Mouse (Mus musculus) ZHBTc4 (cell line): Measurements from ENCODE around the gene Tmem163.
A peak's percentile ranks its signal among the peaks of the same experiment; 100 is the strongest.

Experiments used
- DNase-seq: peaks from one replicate; pipeline ENCODE4 v3.0.0-alpha.2; 2011; ENCODE audit warnings: low read depth, low spot score

The Tmem163 gene

DNA sequence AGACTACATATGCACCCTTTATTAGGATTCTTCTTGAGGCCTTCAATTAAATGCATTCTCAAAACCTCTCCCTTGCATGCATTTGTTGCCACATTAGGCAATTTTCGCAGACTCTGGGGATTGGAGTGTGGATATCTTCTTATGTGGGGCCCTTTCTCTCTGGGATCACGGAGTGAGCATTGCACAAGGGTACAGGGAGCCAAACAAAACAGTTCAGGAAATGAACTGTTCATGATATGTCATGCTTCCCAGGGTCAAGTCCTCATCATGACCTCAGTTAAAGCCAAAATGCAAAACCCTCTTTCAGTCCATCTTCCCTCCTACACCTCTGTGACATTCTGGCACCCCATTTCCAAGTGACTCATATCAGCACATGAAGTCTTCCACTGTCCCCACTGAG, 27.8 kb downstream of the Tmem163 start:
- DNase-seq = no peak

DNA sequence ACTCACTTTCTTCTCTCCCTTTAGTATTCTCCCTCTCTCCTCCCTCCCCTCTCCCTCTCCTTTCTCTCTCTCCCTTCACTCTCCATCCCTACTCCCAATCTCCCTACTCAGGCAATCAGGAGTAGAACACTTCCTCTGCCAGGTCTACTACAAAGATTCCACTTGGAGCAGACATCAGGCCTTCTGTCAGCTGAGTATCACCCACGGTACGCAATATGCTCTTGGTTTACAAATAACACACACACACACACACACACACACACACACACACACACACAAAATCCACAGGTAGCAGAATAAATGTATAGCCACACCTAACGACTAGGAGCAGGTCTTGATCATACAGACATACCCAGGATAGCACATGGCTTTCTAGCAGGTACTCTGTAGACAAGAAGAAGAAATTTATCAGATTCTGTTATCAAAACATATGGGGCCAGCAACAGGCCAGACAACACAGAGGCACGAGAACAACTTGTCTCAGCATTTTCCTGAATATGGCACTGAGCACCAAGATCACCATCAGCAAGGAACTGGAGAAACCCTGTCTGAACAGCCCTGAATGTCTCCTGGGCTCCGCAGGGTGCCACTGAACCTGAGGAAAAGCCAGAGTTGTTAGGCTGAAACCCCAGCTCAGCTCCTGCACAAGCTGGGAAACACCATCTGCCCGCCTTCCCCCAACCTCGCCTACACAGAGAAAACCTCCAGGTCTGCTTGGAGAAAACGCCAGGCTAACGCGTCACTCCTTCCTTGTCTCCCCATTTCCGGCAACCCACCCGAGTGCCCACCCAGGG, 36.2 kb downstream of the Tmem163 start:
- DNase-seq = peak; percentile 6

DNA sequence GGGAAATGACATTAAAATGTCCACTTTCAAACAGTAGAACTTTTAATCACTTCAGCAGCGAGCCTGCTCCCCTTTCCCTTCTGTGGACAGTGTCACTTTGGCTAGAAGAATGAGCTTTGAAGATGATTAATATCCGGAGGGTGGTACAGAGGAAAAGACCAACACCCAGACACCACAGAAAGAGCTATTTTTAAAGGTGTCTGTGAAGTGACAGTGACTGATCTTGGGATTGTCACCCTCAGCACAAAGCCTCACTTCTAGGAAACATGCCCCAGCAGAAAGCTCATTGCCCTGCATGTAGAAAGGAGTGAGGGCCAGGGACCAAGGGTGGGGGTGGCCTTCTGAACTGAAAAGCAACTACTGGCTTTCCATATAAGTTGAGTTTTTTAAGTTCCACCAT, 41.4 kb downstream of the Tmem163 start:
- no peak for DNase-seq

DNA sequence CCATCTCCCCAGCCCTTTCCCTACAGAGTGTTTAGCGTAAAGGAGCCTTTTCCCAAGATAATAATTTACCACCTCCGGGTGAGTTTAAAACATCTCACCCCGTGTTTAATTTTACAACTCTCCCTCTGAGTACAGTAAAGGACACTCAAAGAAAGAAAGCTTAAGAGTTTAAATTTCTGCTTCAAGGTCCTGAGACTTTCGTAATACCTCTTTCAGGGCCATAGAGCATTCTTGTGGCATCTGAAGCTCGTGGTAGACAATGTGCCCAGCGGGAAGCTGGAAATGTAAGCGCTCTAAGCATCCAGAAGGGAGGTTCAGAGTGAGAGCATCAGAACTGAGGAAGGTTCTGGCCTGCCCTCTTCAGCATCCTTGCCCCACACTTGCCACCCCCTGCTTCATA, 52.2 kb downstream of the Tmem163 start:
- no peak for DNase-seq

DNA sequence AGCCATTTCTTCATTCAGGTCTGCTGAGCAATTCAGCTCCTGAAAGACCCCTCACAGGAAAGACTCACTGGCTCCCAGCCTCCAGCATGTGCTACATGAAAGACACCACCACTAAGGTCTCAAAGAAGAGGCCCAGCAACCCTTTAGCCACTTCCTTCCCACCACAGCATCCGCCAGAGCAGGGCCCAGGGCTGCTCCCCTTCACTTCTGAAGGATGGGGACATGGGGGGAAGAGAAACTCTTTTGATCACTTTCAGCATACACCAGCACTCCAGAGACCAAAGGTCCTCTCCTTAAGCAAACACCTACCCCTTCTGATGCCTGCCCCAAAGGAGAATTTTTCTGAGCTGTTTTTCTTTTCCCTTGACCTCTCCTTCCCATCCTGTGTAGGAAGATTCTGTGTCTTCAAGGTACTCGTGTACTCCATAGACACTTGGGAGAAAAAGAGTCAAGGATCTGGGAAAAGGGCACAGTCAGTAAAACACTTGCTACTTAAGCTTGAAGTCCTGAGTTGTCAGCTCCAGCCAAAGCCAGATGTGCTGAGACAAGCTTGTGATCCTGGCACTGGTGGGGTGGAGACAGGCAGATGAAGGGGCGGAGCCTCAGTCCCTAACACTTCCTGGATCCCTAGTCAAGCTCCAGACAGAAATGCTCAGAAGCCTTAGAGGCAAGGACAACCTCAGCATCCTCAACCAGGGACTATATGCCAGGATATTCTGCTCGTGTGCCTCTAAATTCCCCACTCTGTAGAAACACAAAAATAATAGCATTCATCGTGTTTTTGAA, 53.6 kb downstream of the Tmem163 start:
- peak; percentile 67 for DNase-seq

DNA sequence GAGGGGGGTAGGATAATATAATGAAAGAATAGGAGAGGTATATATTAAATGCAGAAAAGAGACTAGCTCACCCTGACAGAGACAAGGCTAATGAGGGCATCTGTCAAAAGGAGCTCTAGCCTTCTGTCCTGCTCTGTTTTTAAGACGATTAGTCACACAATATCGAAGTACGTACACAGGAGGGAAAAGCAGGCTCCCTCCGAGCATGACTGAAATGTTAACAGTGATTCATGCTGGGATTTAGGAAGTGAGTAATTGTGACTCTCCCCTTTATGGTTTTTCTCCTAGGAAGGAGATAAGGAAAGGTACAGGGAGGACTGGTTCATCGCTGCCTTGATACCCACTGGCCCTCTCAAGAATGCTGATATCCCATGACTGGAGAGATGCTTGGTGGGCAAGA, 57.0 kb downstream of the Tmem163 start:
- DNase-seq = no peak

DNA sequence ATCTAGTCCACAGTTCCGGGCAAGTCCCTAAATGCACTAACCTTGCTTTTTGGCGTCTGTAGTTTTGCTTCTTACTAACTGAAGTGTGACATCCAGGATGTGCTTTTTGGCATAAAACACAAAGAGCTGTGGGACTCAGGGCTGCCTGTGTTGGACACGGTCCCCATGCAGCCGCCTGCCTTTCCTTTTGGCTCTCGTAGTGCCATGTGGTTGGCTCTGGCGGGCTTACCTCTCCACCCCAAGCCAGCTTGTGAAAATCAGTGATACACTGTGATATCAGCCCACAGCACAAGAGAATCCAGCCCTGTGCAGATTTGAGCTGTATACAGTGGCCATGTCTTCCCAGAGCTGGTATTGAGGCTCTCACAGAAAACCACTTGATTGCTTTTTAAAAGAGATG, 60.3 kb downstream of the Tmem163 start:
- peak; percentile 7 for DNase-seq

DNA sequence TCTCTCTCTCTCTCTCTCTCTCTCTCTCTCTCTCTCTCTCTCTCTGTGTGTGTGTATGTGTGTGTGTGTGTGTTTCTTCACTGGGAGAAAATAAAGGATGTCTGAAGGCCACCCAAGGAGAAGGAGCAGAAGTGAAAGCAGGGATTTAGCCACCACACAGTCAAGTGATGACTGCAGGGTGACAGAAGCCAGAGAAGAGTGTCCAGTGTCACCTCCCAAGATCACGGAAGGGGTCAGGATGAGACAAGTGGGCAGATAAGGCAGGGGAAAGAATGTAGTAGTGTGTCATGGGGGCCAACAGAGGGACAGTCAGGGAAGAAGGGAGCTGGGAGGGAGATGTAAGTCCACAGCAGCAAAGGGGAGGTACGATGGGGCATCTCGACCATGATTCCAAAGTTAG, 69.0 kb downstream of the Tmem163 start:
- no peak for DNase-seq

DNA sequence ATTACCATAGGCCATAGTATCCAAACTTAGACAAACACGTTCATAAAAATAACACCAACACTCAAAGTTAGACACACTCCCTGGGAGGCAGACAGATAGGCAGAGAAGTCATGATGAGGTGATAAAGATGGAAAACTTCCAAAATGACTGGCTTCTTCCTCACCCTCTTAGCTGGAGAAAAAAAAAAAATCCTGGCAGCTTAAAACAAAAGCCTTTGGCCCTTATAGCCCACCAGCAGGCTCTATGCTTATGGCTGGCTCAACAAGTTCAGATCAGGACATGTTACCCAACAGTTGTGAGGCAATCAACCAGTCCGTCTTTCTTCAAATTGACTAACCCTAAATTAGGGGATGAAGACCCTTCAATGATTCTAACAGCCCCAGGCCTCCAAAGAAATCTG, 69.5 kb downstream of the Tmem163 start:
- DNase-seq = no peak

DNA sequence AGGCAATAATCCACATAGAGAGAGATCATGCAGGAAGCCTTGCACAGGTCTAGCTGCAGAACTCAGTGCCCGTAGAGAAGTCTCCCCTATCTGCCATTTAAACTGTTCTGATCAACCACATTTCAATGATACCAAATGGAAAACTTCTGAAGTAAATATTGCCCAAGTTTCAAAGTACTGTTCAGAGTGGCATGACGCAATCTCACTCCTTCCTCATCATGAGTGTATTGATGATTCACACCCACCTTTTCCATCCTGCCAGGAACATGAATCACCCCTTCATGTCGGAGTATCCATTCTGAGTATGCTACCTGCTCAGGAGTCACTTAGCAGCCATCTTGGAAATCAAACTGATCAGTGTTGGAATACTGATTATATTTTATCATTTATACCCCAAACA, 71.0 kb downstream of the Tmem163 start:
- no peak for DNase-seq

DNA sequence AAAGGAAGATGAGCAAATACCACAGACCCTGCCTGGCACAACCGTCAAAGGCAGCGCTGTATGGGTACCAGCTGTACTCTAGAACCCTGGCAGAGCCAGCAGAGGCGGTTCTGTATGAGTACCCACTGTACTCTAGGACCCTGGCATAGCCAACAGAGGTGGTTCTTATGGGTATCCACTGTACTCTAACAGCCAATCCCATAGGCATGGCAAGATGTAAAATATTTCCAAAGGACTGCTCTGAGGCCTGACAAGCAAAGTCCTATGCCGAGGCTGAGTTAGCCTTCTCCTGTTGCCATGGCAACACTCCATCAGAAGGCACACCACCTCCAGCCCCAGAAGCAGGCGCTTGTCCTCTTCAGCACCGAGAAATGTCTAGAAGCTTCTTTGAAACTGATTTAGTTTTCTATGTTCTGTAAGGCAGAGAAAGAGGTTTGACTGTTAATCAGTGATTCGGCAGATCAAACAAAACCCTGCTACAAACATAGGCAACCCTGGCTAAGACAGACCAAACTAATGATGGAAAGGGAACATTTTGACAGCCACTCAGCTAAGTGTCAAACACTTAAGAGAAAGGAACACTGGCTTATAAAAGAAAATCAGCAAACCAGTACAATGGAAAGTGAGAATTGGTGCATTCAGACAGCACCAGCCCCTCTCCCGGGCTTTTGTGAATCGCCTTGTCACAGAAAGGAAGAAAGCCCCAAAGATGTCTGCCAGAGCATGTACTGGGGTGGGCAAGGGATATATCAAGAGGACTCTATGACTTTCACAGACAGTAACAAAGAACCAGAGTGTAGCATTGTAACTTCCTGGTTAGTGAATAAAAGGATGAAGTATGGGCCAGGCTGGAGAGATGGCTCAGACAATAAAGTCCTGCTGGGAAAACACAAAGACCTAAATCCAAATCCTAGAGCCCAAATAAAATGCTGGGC, 75.4 kb downstream of the Tmem163 start:
- peak; percentile 18 for DNase-seq

DNA sequence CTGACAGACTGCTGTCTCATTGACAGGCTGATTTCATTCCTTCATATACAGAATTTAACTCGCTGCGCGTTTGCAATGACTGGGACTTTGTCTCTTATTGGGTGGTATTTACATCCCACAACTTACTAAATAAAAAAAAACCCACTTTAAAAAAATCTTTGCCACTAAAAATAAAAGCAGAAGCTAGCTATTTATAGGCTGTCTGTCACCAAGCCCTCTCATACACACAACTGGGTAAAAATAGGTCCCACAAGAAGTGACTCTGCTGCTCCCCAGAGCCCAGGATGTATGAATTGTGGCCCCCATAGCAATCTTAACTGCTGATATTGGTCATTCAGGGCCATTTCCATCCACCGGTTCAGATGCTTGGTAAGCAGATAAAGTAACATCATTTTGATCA, 83.2 kb downstream of the Tmem163 start:
- DNase-seq = no peak

DNA sequence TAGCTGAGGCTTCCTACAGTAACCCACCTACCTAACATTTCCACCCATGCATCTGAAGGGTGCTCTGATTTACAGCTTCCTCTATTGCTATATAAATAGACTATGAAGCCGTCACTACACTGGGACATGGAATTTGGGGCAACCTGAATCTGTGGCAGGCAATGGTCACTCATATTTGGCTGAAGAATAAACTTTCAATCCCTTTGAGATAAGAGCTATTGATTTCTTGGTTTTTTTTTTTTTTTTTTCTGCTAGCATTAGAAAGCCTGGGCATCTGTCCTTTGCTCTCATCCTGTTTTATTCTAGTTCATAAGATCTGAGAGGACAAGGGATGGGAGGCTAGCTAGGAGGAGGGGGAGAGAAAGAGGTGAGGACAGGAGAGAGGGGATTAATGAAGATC, 83.6 kb downstream of the Tmem163 start:
- DNase-seq = no peak

DNA sequence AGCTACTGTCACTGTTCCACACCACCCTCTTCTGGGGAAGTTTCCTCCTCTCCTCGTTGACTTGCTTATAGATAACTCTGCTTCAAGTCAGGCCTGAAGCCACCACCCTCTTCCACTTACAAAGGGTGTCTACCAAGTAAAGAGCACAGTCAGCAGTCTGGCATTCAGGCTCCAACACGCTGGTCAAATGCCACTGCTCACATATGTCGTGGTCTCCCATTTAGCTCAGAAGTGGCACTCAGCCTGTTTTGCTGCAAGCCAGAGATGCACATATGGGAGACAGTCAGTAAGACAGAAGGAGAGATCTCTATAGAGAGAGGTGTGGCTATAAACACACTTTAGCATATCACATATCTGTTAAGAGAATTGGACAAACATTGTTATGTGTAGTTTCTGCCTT, 89.8 kb downstream of the Tmem163 start:
- DNase-seq = no peak

DNA sequence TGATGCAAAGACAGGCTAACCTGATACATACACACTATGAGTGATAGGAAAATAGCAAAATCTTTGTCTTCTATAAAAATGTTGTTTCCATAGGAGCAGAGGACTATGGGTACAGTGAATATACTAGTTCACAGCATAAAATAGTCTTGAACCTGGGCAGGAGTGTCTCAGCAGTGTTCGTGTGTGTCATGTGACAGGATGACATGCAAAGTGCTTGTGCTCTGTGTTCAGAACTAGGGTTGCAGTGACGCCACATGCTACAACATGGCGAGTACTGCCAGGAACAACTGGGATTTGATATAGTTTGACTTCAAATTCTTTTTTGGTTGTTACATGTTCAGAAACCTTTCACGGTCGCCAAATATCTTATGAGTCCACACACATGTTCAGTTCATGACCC, 92.3 kb downstream of the Tmem163 start:
- no peak for DNase-seq

DNA sequence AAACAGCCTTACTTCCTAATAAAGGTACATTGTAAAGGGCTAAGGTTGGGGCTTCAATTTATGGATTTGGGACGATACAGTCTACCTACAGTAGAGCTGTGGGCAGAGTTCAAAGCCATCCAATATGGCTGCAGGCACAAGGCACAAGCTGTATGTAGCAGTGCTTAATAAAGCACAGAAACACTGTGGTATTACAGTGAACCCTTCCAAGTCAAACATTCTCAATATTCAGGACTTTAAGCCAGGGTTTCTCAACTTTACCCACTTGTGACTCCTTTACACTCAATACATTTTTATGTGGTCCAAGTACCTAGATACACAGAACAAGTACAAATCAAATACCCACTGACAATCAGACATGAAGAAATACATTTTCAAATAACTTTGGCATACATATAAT, 93.2 kb downstream of the Tmem163 start:
- no peak for DNase-seq

DNA sequence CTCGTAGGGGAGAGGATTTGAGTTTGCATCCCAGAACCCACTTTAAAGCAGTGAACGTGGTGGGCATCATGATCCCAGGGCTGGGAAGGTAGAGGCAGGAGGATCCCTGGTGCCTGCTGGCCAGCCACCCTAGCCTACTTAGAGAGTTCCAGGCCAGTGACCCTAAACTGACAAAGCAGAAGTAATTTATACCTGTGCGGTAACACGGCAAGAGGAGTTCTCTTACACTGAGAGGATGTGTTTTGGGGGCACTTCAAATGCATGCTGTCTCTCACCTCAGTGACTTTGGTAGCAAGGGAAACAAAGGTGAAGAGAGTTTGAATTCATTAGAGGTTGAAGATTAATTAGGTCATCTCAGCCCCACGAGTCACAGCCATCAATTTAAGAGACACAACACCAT, 101.4 kb downstream of the Tmem163 start:
- DNase-seq = no peak

DNA sequence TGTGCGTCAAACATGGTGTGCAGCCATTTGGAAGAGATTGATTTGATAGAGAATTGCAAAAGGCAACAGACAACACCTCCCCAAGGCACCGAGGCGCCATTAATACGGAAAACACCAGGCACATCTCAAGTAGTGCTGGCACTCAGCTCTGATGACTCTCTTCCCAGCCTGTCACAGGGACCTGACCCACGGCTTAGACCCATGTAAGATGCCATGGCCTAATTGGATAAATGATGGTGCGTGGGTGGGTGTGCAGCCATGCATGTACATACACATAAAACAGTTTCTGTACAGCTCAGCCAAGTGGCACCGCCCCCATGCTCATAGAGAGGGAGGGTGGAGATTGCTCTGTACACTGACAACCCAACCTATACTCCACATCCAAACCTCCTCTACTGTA, 102.3 kb downstream of the Tmem163 start:
- DNase-seq = no peak

DNA sequence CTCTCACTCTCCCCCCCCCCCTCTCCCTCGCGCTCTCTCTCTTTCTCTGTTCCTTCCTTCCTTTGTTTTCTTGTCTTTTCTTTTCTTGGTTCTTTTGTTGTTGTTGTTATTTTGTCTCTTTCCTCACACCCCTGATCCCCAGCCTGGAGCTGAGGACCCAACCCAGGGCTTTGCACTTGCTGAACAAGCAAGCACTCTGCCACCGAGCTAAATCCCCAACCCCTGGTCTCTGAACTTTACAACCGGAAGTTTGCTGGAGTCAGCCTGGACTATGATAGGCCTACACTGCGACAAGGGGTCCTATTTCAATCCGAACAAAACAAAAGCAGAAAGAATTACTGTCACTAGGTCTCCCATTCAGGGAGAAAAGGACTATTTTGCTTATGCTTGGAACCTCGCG, 102.8 kb downstream of the Tmem163 start:
- DNase-seq = no peak

DNA sequence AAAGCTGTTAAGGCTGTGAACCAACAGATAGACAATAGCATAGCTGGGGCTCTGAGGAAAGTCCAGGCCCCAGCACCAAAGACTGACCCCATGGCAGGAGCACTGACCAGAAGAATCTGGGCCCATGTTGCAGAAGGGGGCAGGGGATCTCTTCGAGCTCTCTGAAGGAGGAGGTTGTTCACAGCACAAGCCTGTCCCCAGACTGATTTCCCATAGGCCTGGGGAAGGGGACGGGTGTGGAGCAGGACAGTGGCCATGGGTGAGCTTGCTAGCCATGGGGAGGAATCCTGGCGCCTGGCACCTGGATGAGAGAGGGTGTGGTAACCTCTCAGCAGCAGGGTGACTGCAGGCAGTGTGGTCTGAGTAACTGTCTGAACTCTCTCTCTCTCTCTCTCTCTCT, 103.2 kb downstream of the Tmem163 start:
- no peak for DNase-seq

DNA sequence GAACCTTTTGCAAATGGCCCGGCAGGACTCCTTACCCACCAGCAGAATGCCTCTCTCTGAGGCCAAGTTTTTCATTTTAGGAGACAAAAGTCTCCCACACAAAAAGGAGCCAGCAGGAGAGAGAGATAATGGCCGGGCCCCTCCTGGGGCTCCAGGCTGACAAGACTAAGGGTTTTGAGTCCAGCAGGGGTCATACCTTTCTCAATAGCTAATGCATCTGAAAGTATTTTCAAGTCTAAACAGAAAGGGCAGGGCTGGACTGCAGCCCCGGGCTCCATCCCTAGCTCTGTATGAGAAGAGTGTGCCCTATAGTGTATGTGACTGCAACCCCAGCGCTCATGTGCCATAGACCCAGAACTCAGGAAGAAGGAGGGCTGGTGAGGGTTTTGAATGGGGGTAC, 103.7 kb downstream of the Tmem163 start:
- no peak for DNase-seq

DNA sequence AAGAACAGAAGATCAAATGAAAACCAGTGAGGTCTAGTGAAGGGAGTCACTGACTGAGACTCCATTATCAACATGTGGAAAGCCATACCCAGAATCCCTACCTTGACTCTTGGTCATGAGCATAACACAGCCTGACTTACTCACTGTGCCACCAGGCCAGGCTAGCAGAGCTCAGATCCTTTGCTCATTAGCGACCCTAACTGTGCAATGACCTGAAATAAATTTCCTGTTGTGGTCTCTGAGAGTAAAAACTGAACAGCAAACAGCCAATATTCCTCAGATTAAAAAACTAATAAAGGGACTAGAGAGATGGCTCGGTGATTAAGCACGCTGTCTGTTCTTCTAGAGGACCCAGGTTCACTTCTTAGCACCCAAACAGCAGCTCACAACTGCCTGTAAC, 106.2 kb downstream of the Tmem163 start:
- DNase-seq = no peak
